ENCODE assay signal across 8 mouse cellular contexts in genomic region chr4:58253410-58253809, GRCm38 (mm10). TPM values are rescaled to one million over a fixed set of nuclear protein-coding genes. Genes with fewer than 3 reads are reported as not detected.
A peak's percentile ranks its signal among the peaks of the same experiment; 100 is the strongest.
DNase-seq lines count a peak whose midpoint lies in the region; ATAC-seq and TF ChIP-seq lines count a peak whose summit lies in the region.

No protein-coding gene starts in this region.

- H3K36me3 ChIP-seq in heart, embryonic 11.5 days (ENCODE audit: control insufficient read depth, insufficient read depth, low read length) = no peaks in the 10 kb centered on the region
- H3K36me3 ChIP-seq in hindbrain, embryonic 16.5 days (ENCODE audit: control insufficient read depth, insufficient read depth, low read length) = no peaks in the 10 kb centered on the region
- no peaks in the 10 kb centered on the region for H3K36me3 ChIP-seq in midbrain, postnatal 0 days (ENCODE audit: insufficient read depth, low read length)

- 25% methylated on average over 5 of the region's 5 CpGs for WGBS in heart, embryonic 11.5 days (ENCODE audit: insufficient replicate concordance)
- 36% methylated on average over 5 of the region's 5 CpGs for WGBS in hindbrain, embryonic 16.5 days
- WGBS in midbrain, postnatal 0 days = 41% methylated on average over 5 of the region's 5 CpGs

- DNase-seq in heart, adult 8-10 months (ENCODE audit: low spot score) = peak; percentile 39
- DNase-seq in right cerebral cortex, adult 2 months (ENCODE audit: low spot score in 2 of 2) = peak; percentile 56 to 63
- no peak for DNase-seq in right cerebral cortex, postnatal 36 days (ENCODE audit: low spot score in 2 of 2)
- peak; percentile 9 for DNase-seq in cerebellum, adult 11-12 months
- DNase-seq in midbrain, postnatal 0 days (ENCODE audit: low spot score) = peak; percentile 89

- H3K4me1 ChIP-seq in heart, embryonic 11.5 days (ENCODE audit: control insufficient read depth, insufficient read depth, low read length) = no peaks in the 10 kb centered on the region
- no peaks in the 10 kb centered on the region for H3K4me1 ChIP-seq in hindbrain, embryonic 16.5 days (ENCODE audit: control insufficient read depth, insufficient read depth, low read depth, low read length)
- no peaks in the 10 kb centered on the region for H3K4me1 ChIP-seq in midbrain, postnatal 0 days (ENCODE audit: insufficient read depth, low read length)

- H3K4me2 ChIP-seq in heart, embryonic 11.5 days = no peak overlapping the region
- H3K4me2 ChIP-seq in hindbrain, embryonic 16.5 days (ENCODE audit: low read length) = no peak overlapping the region
- H3K4me2 ChIP-seq in midbrain, postnatal 0 days (ENCODE audit: low read depth, low read length, poor library complexity, severe bottlenecking) = peak overlapping the region; percentile 22; the same call in 1 of the 2 replicates

- TF ChIP-seq CTCF in midbrain, postnatal 0 days (IDR thresholded peaks at IDR 0.05) = peak; percentile 86

- ATAC-seq in heart, embryonic 11.5 days (replicated peaks; ENCODE audit: insufficient number of reproducible peaks, low FRiP score, low TSS enrichment) = no peak
- peak; percentile 63; the same call in 1 of the 2 replicates for ATAC-seq in hindbrain, embryonic 16.5 days
- ATAC-seq in midbrain, postnatal 0 days (ENCODE audit: low FRiP score) = no peak
- ATAC-seq in monocyte, adult 5-6 weeks (replicated peaks; ENCODE audit: insufficient number of reproducible peaks, low FRiP score, low TSS enrichment, poor library complexity, severe bottlenecking) = no peak

- no peak overlapping the region for H3K4me3 ChIP-seq in heart, embryonic 11.5 days (ENCODE audit: low read depth, low read length)
- no peak overlapping the region for H3K4me3 ChIP-seq in hindbrain, embryonic 16.5 days (ENCODE audit: low read length)
- no peak overlapping the region for H3K4me3 ChIP-seq in midbrain, postnatal 0 days (ENCODE audit: low read depth, low read length)

- H3K27ac ChIP-seq in heart, embryonic 11.5 days (ENCODE audit: low read depth, low read length) = no peak overlapping the region
- no peak overlapping the region for H3K27ac ChIP-seq in hindbrain, embryonic 16.5 days (ENCODE audit: low read depth, low read length)
- H3K27ac ChIP-seq in midbrain, postnatal 0 days (ENCODE audit: low read depth, low read length) = no peak overlapping the region

- no peaks in the 10 kb centered on the region for H3K27me3 ChIP-seq in heart, embryonic 11.5 days (ENCODE audit: control insufficient read depth, insufficient read depth, low read length)
- no peaks in the 10 kb centered on the region for H3K27me3 ChIP-seq in hindbrain, embryonic 16.5 days (replicated peaks; ENCODE audit: control insufficient read depth, insufficient read depth, low read length)
- no peaks in the 10 kb centered on the region for H3K27me3 ChIP-seq in midbrain, postnatal 0 days (ENCODE audit: insufficient read depth, low read length)

- H3K9me3 ChIP-seq in heart, embryonic 11.5 days (replicated peaks; ENCODE audit: control insufficient read depth, low read length) = no peaks in the 10 kb centered on the region
- no peaks in the 10 kb centered on the region for H3K9me3 ChIP-seq in hindbrain, embryonic 16.5 days (ENCODE audit: control insufficient read depth, low read length)
- no peaks in the 10 kb centered on the region for H3K9me3 ChIP-seq in midbrain, postnatal 0 days (ENCODE audit: low read length)

- no peak overlapping the region for H3K9ac ChIP-seq in heart, embryonic 11.5 days (ENCODE audit: low read depth, low read length)
- H3K9ac ChIP-seq in hindbrain, embryonic 16.5 days (ENCODE audit: low read depth, low read length) = no peak overlapping the region
- H3K9ac ChIP-seq in midbrain, postnatal 0 days (replicated peaks; ENCODE audit: low read length, poor library complexity, severe bottlenecking) = no peak overlapping the region

RNA-seq across cellular contexts. Expression of gene Musk, which starts 32.4 kb away (rescaled TPM):
- total RNA-seq in heart, adult 8-10 months (2022) = under 1 TPM; 0.31 to 0.88 (median 0.50) TPM
- 0.32 TPM in 1 of 2 replicates, not detected in the other for polyA plus RNA-seq in heart, embryonic 11.5 days (2014; fragmentation: Nextera tagmentation; extraction: Ambion mirVana)
- polyA plus RNA-seq in hindbrain, embryonic 16.5 days (2015; fragmentation: Nextera tagmentation; extraction: Ambion mirVana) = 0.09 and 0.24 TPM in 2 replicates
- total RNA-seq in midbrain, postnatal 0 days (2014; rRNA removed) = 0.49 and 0.61 TPM in 2 replicates
- 0.29 and 0.41 TPM in 2 replicates for polyA plus RNA-seq in midbrain, postnatal 0 days (2015; fragmentation: Nextera tagmentation; extraction: Ambion mirVana)
- not detected in 3 replicates for total RNA-seq in monocyte, adult 5-6 weeks (2017)

RNA-seq across cellular contexts. Expression of gene Svep1, which starts 46.8 kb away (rescaled TPM):
- total RNA-seq in heart, adult 8-10 months (2022) = 1 to 10 TPM; 3.7 to 5.1 (median 3.9) TPM
- 2.1 and 2.4 TPM in 2 replicates for polyA plus RNA-seq in heart, embryonic 11.5 days (2014; fragmentation: Nextera tagmentation; extraction: Ambion mirVana)
- 1.2 and 1.5 TPM in 2 replicates for polyA plus RNA-seq in hindbrain, embryonic 16.5 days (2015; fragmentation: Nextera tagmentation; extraction: Ambion mirVana)
- total RNA-seq in midbrain, postnatal 0 days (2014; rRNA removed) = 5.7 and 5.9 TPM in 2 replicates
- 0.75 and 0.85 TPM in 2 replicates for polyA plus RNA-seq in midbrain, postnatal 0 days (2015; fragmentation: Nextera tagmentation; extraction: Ambion mirVana)
- total RNA-seq in monocyte, adult 5-6 weeks (2017) = not detected in 3 replicates

Comparison
In these comparisons a context has a peak if more than half of its experiments do, and no peak if none do; other contexts are left out.
1. DNase-seq: peak in heart, adult 8-10 months (single experiment), right cerebral cortex, adult 2 months (2 of 2), cerebellum, adult 11-12 months (single experiment) and midbrain, postnatal 0 days (single experiment); none in right cerebral cortex, postnatal 36 days (0 of 2).